Mouse (Mus musculus) thymus, adult 2 months (tissue): Measurements from ENCODE around the gene Auts2. TPM values are rescaled to one million over a fixed set of nuclear protein-coding genes. Genes with fewer than 3 reads are reported as not detected.

Experiments used
- DNase-seq: peaks from one replicate; pipeline ENCODE4 v3.0.0; 2021
- H3K27ac ChIP-seq: fragments of 200-500 bp; 2 replicates; pipeline ENCODE4 v1.5.1; 2012; ENCODE audit warnings: low read length, control low read depth; ENCODE audit not compliant: control insufficient read depth, insufficient read depth
- H3K27me3 ChIP-seq: fragments of 200-500 bp; 2 replicates; pipeline ENCODE4 v1.6.1; 2012; ENCODE audit warnings: mild to moderate bottlenecking, low read length, moderate library complexity, mixed read lengths; ENCODE audit not compliant: control insufficient read depth, insufficient read depth
- H3K36me3 ChIP-seq: fragments of 200-500 bp; 2 replicates; pipeline ENCODE4 v1.6.1; 2012; ENCODE audit warnings: mild to moderate bottlenecking, low read length, moderate library complexity; ENCODE audit not compliant: control insufficient read depth, insufficient read depth
- H3K4me1 ChIP-seq: fragments of 200-500 bp; replicated peaks from 2 replicates; pipeline ENCODE4 v1.6.1; 2012; ENCODE audit warnings: low read length; ENCODE audit not compliant: control insufficient read depth, insufficient read depth
- H3K4me3 ChIP-seq: fragments of 200-500 bp; 2 replicates; pipeline ENCODE4 v1.5.1; 2012; ENCODE audit warnings: mild to moderate bottlenecking, low read length, control low read depth, moderate library complexity; ENCODE audit not compliant: control insufficient read depth, insufficient read depth
- CTCF ChIP-seq: fragments of 200-500 bp; IDR thresholded peaks from 2 replicates; pipeline ENCODE4 v1.5.1; 2012; ENCODE audit warnings: mild to moderate bottlenecking, control low read depth, low read length, moderate library complexity, borderline replicate concordance; ENCODE audit not compliant: control insufficient read depth, poor library complexity, insufficient read depth; ENCODE audit errors: extremely low read depth
- POLR2A ChIP-seq: fragments of 200-500 bp; IDR thresholded peaks from 2 replicates; pipeline ENCODE4 v1.6.1; 2012; ENCODE audit warnings: mild to moderate bottlenecking, low read length, control low read depth, moderate library complexity; ENCODE audit not compliant: control insufficient read depth, poor library complexity, insufficient read depth; ENCODE audit errors: extremely low read depth
- whole genome bisulfite sequencing: fragments of 180-500 bp; shearing (Covaris S2); methylation state at CpG from one replicate; pipeline ENCODE4 v1.1.7; 2018; 5-methylcytosine and 5-hydroxymethylcytosine counted together
- polyA plus RNA-seq: library from polyadenylated mRNA; depleted of rRNA; stranded (reverse); fragments of >200 nt; gene quantifications from 2 replicates; pipeline ENCODE4 v1.2.3, GENCODE M21; 2012

The Auts2 gene
- polyA plus RNA-seq, 1 experiment: 4.9 TPM

DNA sequence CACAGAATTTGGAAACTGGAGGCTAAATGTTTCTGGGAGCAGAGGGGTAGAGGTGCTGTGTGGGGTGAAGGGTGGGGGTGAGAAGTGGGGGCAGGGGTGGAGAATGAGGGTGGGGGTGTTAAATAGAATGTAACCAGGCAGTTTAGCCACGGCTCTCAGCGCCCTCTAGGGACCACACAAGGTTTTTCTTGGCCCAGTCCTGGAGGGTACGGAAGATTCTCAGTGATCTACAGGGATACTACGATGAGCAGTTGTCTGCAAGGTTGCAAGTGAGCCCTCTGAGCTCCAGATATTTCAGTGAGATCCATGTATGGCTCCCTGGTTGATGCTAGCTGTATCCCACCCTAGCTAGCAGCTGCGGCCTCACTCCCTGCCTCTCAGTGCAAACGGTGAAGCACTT, 1113.6 kb downstream of the Auts2 start:
- no peak for DNase-seq
- no peak overlapping the region for H3K27ac ChIP-seq
- WGBS: 59% methylated on average over 6 of the region's 6 CpGs
- no peaks in the 10 kb centered on the region for H3K4me1 ChIP-seq
- no peaks in the 10 kb centered on the region for H3K36me3 ChIP-seq
- H3K4me3 ChIP-seq: no peak overlapping the region
- H3K27me3 ChIP-seq: no peaks in the 10 kb centered on the region
- TF ChIP-seq CTCF (no peak), POLR2A (no peak)

DNA sequence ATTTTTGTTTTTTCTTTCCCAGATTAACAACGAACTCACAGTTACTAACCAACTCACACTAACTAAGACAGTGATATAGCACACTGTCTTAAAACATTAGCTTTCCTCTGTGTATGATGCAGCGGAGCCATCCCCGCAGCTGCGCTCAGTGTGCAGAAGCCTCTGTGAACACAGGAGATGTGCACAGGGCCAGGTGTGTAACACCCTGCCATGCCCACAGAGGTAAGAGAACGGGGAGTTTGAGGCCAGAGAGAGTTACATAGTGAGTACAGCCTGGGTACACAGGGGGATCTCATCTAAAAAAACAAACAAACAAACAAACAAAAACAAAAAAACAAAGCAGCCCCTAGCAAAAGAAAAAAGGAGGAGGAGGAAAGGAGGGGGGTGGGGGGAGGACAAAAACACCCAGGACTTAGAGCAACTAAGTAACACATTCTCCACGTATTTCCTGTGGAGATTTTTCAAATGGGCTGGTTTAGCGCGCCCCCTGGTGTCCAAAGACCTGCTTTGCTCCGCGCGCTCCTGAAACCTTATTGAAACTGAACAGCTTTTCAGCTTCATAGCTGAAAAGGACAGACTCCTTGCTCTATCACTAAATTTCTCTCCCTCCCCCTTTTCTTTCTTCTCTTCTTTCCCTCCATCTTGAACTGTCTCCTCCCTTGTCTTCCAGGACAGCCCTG, 1115.3 kb downstream of the Auts2 start:
- peak; percentile 21 for DNase-seq
- no peaks in the 10 kb centered on the region for H3K27me3 ChIP-seq
- H3K4me3 ChIP-seq: no peak overlapping the region
- TF ChIP-seq POLR2A (no peak), CTCF (no peak; the same call in 1 of the 2 replicates)
- 37% methylated on average over 11 of the region's 11 CpGs for WGBS
- no peaks in the 10 kb centered on the region for H3K4me1 ChIP-seq
- H3K27ac ChIP-seq: no peak overlapping the region
- H3K36me3 ChIP-seq: no peaks in the 10 kb centered on the region

DNA sequence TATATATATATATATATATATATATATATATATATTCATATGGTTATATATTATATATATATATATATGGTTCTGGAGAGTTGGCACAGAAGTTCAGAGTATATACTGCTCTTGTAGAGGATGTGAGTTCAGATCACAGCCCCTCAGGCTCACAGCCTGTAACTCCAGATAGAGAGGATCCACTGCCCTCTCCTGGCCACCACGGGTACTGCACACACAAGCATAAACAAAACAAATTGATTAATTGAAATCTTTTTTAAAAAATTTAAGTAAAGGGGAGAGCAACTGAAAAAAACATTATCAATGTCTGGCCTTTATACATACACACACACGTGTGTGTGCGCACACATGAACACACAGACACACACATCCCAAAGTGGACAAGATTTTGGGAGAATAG, 1120.4 kb downstream of the Auts2 start:
- no peak for DNase-seq
- H3K4me3 ChIP-seq: no peak overlapping the region
- TF ChIP-seq POLR2A: no peak
- TF ChIP-seq CTCF: no peak
- H3K27ac ChIP-seq: no peak overlapping the region
- no peaks in the 10 kb centered on the region for H3K4me1 ChIP-seq
- no peaks in the 10 kb centered on the region for H3K27me3 ChIP-seq
- 84% methylated on average over 3 of the region's 3 CpGs for WGBS
- no peaks in the 10 kb centered on the region for H3K36me3 ChIP-seq

DNA sequence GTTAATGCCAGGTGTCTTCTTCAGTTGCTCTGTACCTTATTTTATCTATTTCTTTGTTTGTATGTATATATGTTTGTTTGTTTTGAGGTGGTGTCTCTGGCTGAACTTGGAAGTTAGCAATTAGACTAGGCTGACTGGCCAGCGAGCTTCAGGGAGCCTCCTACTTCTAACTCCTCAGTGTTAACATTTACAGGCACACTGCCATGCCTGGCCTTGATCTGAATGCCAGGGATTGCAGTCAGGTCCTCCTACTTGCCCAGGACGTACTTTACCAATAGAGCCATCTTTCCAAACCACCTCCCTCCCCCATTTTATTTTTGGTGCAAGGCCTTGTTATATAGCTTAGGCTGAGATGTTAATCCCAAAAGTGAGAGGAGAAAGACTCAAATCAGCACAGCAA, 1122.7 kb downstream of the Auts2 start:
- Histone ChIP-seq H3K36me3 (no peaks in the 10 kb centered on the region), H3K27me3 (no peaks in the 10 kb centered on the region), H3K4me3 (no peak overlapping the region), H3K4me1 (no peaks in the 10 kb centered on the region), H3K27ac (no peak overlapping the region)
- TF ChIP-seq POLR2A (no peak), CTCF (no peak)
- no peak for DNase-seq
- 70% methylated on average over 2 of the region's 2 CpGs for WGBS

DNA sequence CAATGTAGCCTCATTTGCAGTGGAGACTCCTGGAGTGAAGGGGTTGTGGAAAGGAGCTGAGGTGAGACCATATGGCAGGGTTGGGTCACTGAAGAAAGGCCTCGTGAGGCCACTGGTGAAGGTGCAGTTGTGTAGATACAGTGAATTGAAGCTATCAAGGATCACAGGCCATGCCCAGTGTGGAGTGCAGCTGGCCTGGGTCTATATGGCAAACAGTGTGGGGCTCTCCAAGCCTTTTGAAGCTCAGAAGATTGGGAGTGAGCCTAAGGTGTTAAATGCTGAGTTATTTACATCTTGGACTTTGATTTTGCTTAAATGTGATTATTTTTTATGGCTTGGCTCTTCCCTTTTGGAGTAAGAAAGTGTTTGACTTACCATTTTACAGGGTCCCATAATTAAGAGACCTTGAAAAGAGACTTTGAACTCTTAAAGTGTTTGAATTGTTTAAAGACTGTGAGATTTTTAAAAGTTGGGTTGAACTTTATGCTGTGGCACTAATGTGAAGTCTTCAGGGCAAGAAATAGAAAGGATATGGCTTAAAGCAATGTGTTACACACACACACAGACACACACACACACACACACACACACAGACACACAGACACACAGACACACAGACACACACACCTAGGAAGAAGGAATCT, 1127.1 kb downstream of the Auts2 start:
- Histone ChIP-seq H3K4me1 (no peaks in the 10 kb centered on the region), H3K4me3 (no peak overlapping the region), H3K27me3 (no peaks in the 10 kb centered on the region), H3K36me3 (no peaks in the 10 kb centered on the region), H3K27ac (no peak overlapping the region)
- no peak for DNase-seq
- TF ChIP-seq POLR2A: no peak
- no peak for TF ChIP-seq CTCF
- WGBS: 81% methylated on average over 1 of the region's 1 CpGs

DNA sequence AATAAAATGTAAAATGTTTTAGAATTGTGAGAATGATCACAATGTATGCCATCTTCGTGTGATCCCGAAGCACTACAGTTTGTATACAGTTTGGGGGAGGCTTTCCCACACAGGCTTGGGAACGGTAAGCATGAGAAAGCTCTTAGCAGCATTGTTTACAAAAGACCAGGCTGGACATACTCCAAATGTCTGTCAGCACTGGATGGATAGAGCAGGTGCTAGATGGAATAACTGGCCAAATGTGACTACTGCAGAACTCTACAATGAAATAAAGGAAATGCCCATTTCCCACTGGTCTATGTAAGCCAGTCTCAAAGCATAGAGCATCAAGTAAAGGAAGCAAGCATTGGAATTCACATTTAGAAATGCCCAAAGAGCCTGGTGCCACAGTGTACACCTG, 1144.9 kb downstream of the Auts2 start:
- no peaks in the 10 kb centered on the region for H3K27me3 ChIP-seq
- H3K4me3 ChIP-seq: no peak overlapping the region
- H3K27ac ChIP-seq: no peak overlapping the region
- H3K36me3 ChIP-seq: no peaks in the 10 kb centered on the region
- no peaks in the 10 kb centered on the region for H3K4me1 ChIP-seq
- no peak for TF ChIP-seq CTCF
- TF ChIP-seq POLR2A: no peak
- 79% methylated on average over 3 of the region's 3 CpGs for WGBS
- DNase-seq: no peak

DNA sequence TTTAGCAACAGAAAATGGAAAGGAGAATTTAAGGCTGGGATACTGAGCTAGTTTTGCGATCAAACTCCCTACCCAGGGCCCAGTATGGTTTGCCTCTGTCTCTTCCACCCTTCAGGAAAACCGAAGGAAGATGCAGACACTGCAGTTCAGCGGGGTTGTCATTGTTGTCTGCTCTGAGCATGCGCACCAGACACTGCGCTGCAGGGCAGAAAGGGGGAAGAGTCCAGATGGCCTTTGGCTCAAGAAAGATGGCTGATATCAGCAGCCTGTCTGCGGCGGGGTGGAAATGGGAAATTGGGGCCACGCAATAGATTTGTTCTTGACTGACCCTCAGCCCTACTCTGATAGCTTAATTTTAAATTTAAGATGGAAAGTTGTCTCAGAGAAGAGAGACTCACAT, 1147.4 kb downstream of the Auts2 start:
- no peaks in the 10 kb centered on the region for H3K4me1 ChIP-seq
- TF ChIP-seq POLR2A: no peak
- no peak for TF ChIP-seq CTCF

More for the DNA sequence above, 1147.4 kb downstream of the Auts2 start:
- DNase-seq: no peak
- Histone ChIP-seq H3K36me3 (no peaks in the 10 kb centered on the region), H3K4me3 (no peak overlapping the region), H3K27me3 (no peaks in the 10 kb centered on the region), H3K27ac (no peak overlapping the region)
- 92% methylated on average over 8 of the region's 8 CpGs for WGBS
